38 mouse cellular contexts compared by ENCODE assay signal in genomic region chr13:21446796-21447195, GRCm38 (mm10). TPM values are rescaled to one million over a fixed set of nuclear protein-coding genes. Genes with fewer than 3 reads are reported as not detected.
"Had no signal": no experiment of that assay in that cellular context is flagged by ENCODE, and none has a peak within 500 bp of the region (broad histone marks: within the 10 kb centered on the region; RNA-seq: fewer than 3 reads in every experiment).

No protein-coding gene starts in this region.

- H3K4me2 ChIP-seq: heart, embryonic 13.5 days; heart, embryonic 15.5 days; hindbrain, embryonic 12.5 days; hindbrain, embryonic 14.5 days; intestine, embryonic 15.5 days; limb, embryonic 12.5 days; liver, embryonic 11.5 days; liver, embryonic 13.5 days had no signal

- H3K4me3 ChIP-seq: heart, adult 2 months; heart, embryonic 10.5 days; heart, embryonic 13.5 days; heart, embryonic 15.5 days; hindbrain, embryonic 10.5 days; hindbrain, embryonic 12.5 days; intestine, embryonic 15.5 days; layer of hippocampus, adult 2 months; left cerebral cortex, adult 2 months; limb, embryonic 10.5 days; limb, embryonic 12.5 days; liver, embryonic 13.5 days had no signal

- H3K9me3 ChIP-seq: heart, embryonic 10.5 days; heart, embryonic 13.5 days; heart, embryonic 15.5 days; hindbrain, embryonic 10.5 days; hindbrain, embryonic 12.5 days; intestine, embryonic 15.5 days; limb, embryonic 10.5 days; limb, embryonic 12.5 days; liver, embryonic 13.5 days had no signal

- H3K4me1 ChIP-seq: heart, embryonic 15.5 days; hindbrain, embryonic 12.5 days; intestine, embryonic 15.5 days; limb, embryonic 10.5 days; limb, embryonic 12.5 days had no signal

- H3K27ac ChIP-seq: heart, adult 2 months; heart, embryonic 10.5 days; heart, embryonic 13.5 days; heart, embryonic 15.5 days; hindbrain, embryonic 10.5 days; hindbrain, embryonic 12.5 days; hindbrain, embryonic 14.5 days; intestine, embryonic 15.5 days; layer of hippocampus, adult 2 months; left cerebral cortex, adult 2 months; limb, embryonic 10.5 days; limb, embryonic 12.5 days; liver, embryonic 13.5 days had no signal

- H3K27me3 ChIP-seq: heart, embryonic 13.5 days; heart, embryonic 15.5 days; hindbrain, embryonic 12.5 days; intestine, embryonic 15.5 days; limb, embryonic 12.5 days; liver, embryonic 13.5 days had no signal

- DNase-seq: gastrocnemius, postnatal 14 days; gastrocnemius, postnatal 36 days; heart, postnatal 4 days; kidney, adult 18-20 months; kidney, adult 8-10 months; kidney, postnatal 10 days; kidney, postnatal 25 days; kidney, postnatal 4 days; liver; liver, embryonic 13.5 days had no signal

- ATAC-seq: hindbrain, embryonic 16.5 days; inflammation-experienced regulatory T-cells, adult 6 months; intestine, embryonic 15.5 days; intestine, postnatal 0 days had no signal

- H3K9ac ChIP-seq: heart, embryonic 13.5 days; heart, embryonic 15.5 days; hindbrain, embryonic 12.5 days; hindbrain, embryonic 14.5 days; intestine, embryonic 15.5 days; limb, embryonic 12.5 days; liver, embryonic 13.5 days had no signal

RNA-seq across cellular contexts. Expression of gene Zkscan4, which starts 31.9 kb away (rescaled TPM):
- polyA plus RNA-seq: inflammation-experienced regulatory T-cells, adult 6 months had no signal

RNA-seq across cellular contexts. Expression of gene Gm10065, which starts 32.4 kb away (rescaled TPM):
- total RNA-seq: gastrocnemius, adult 18-20 months; gastrocnemius, adult 8-10 months; gastrocnemius, postnatal 14 days; gastrocnemius, postnatal 36 days; heart, adult 2 months; heart, postnatal 25 days; heart, postnatal 4 days; layer of hippocampus, adult 2 months; layer of hippocampus, postnatal 10 days; layer of hippocampus, postnatal 25 days; left cerebral cortex, adult 2 months; left cerebral cortex, postnatal 14 days; left cerebral cortex, postnatal 36 days had no signal
- polyA plus RNA-seq: gonadal fat pad, adult 2 months; heart, adult 2 months; heart, embryonic 10.5 days; heart, embryonic 13.5 days; heart, embryonic 15.5 days; heart, postnatal 0 days; hindbrain, embryonic 12.5 days; hindbrain, embryonic 14.5 days; hindbrain, embryonic 16.5 days; inflammation-experienced regulatory T-cells, adult 6 months; intestine, embryonic 15.5 days; intestine, postnatal 0 days; kidney, embryonic 14.5 days; kidney, embryonic 16.5 days; limb, embryonic 10.5 days; limb, embryonic 12.5 days; limb, embryonic 14.5 days; liver, embryonic 11.5 days; liver, embryonic 13.5 days had no signal
